Mouse (Mus musculus) T-cell, adult 2 months (primary cell): ENCODE data around the gene Pcbd2.
"Not testable (repeated sequence)": the region's sequence is repeated elsewhere in the genome, so short reads cannot be mapped to it uniquely, and the experiment has no call there.

ENCODE experiments used
- DNase-seq: peaks from one replicate; pipeline ENCODE4 v3.0.0; 2022; ENCODE audit warnings: low spot score

The Pcbd2 gene

GRCm38 (mm10) chr13:55727120-55727838, at the start of gene Pcbd2:
Pcbd2 (plus strand) TSS chr13:55727368.
- peak; percentile 85 for DNase-seq

- DNase-seq: no peak
Observed at GRCm38 (mm10) chr13:55682201-55682600, 45.0 kb upstream of the Pcbd2 start.

GRCm38 (mm10) chr13:55683581-55683980, 43.6 kb upstream of the Pcbd2 start:
- no peak for DNase-seq

- no peak for DNase-seq
Observed at GRCm38 (mm10) chr13:55686107-55686633, 41.0 kb upstream of the Pcbd2 start.

GRCm38 (mm10) chr13:55687927-55688602, 39.1 kb upstream of the Pcbd2 start:
- no peak for DNase-seq

- peak; percentile 90 for DNase-seq
Observed at GRCm38 (mm10) chr13:55692535-55693242, 34.5 kb upstream of the Pcbd2 start, which contains the start of gene B230219D22Rik. B230219D22Rik (plus strand) TSS chr13:55693124.

GRCm38 (mm10) chr13:55693243-55693721, 33.9 kb upstream of the Pcbd2 start:
- peak; percentile 56 for DNase-seq

- peak; percentile 13 for DNase-seq
Observed at GRCm38 (mm10) chr13:55694110-55694509, 33.1 kb upstream of the Pcbd2 start.

GRCm38 (mm10) chr13:55695989-55696388, 31.2 kb upstream of the Pcbd2 start:
- not testable (repeated sequence) for DNase-seq

- DNase-seq: no peak
Observed at GRCm38 (mm10) chr13:55704301-55704700, 22.9 kb upstream of the Pcbd2 start.

- DNase-seq: no peak
Observed at GRCm38 (mm10) chr13:55712846-55713245, 14.3 kb upstream of the Pcbd2 start.

- DNase-seq: peak; percentile 66
Observed at GRCm38 (mm10) chr13:55714501-55715166, 12.5 kb upstream of the Pcbd2 start, which contains the start of gene Txndc15. Txndc15 (plus strand) TSS chr13:55714650.

GRCm38 (mm10) chr13:55715167-55715512, 12.0 kb upstream of the Pcbd2 start:
- DNase-seq: no peak

- DNase-seq: peak; percentile 49
Observed at GRCm38 (mm10) chr13:55715908-55716510, 11.2 kb upstream of the Pcbd2 start.

- DNase-seq: no peak
Observed at GRCm38 (mm10) chr13:55721516-55721915, 5.7 kb upstream of the Pcbd2 start.

- no peak for DNase-seq
Observed at GRCm38 (mm10) chr13:55721995-55722394, 5.2 kb upstream of the Pcbd2 start.

GRCm38 (mm10) chr13:55726598-55727119, 509 bp upstream of the Pcbd2 start:
- peak; percentile 25 for DNase-seq

GRCm38 (mm10) chr13:55727839-55728238, 671 bp downstream of the Pcbd2 start:
- peak; percentile 85 for DNase-seq

GRCm38 (mm10) chr13:55730716-55731115, 3.5 kb downstream of the Pcbd2 start:
- DNase-seq: no peak

GRCm38 (mm10) chr13:55732121-55732520, 5.0 kb downstream of the Pcbd2 start:
- DNase-seq: no peak
